Mouse (Mus musculus) limb, embryonic 14.5 days (tissue): ENCODE results near the gene Ddx43. TPM values are rescaled to one million over a fixed set of nuclear protein-coding genes. Genes with fewer than 3 reads are reported as not detected.
A peak's percentile ranks its signal among the peaks of the same experiment; 100 is the strongest.

Experiments used
- ATAC-seq: fragments of 200-750 bp; cut with Nextera tagmentation; 2 replicates; pipeline ENCODE4 v1.8.0; 2017; ENCODE audit warnings: low read depth, moderate number of reproducible peaks, moderate TSS enrichment; ENCODE audit not compliant: low FRiP score
- DNase-seq: peaks from one replicate; pipeline ENCODE4 v3.0.0-alpha.2; 2015; ENCODE audit warnings: low spot score
- H3K27ac ChIP-seq: fragments of 300-500 bp; sonication (generic); replicated peaks from 2 replicates; pipeline ENCODE4 v1.5.1; 2014; ENCODE audit warnings: low read depth, mild to moderate bottlenecking, low read length, moderate library complexity, mixed read lengths
- H3K27me3 ChIP-seq: fragments of 300-500 bp; sonication (generic); 2 replicates; pipeline ENCODE4 v1.6.1; 2014; ENCODE audit warnings: low read length, mixed read lengths; ENCODE audit not compliant: control insufficient read depth, insufficient read depth
- H3K36me3 ChIP-seq: fragments of 300-500 bp; sonication (generic); 2 replicates; pipeline ENCODE4 v1.6.1; 2014; ENCODE audit warnings: mild to moderate bottlenecking, low read length, moderate library complexity, mixed read lengths; ENCODE audit not compliant: control insufficient read depth, insufficient read depth
- H3K4me1 ChIP-seq: fragments of 300-500 bp; sonication (generic); 2 replicates; pipeline ENCODE4 v1.6.1; 2014; ENCODE audit warnings: antibody characterized with exemption, low read length, mixed read lengths; ENCODE audit not compliant: control insufficient read depth, insufficient read depth
- H3K4me2 ChIP-seq: fragments of 300-500 bp; sonication (generic); replicated peaks from 2 replicates; pipeline ENCODE4 v1.6.1; 2014; ENCODE audit warnings: low read depth, mild to moderate bottlenecking, low read length, moderate library complexity; ENCODE audit not compliant: severe bottlenecking
- H3K4me3 ChIP-seq: fragments of 300-500 bp; sonication (generic); replicated peaks from 2 replicates; pipeline ENCODE4 v1.5.1; 2014; ENCODE audit warnings: low read length
- H3K9ac ChIP-seq: fragments of 300-500 bp; sonication (generic); 2 replicates; pipeline ENCODE4 v1.6.1; 2014; ENCODE audit warnings: mild to moderate bottlenecking, low read depth, low read length, moderate library complexity; ENCODE audit not compliant: severe bottlenecking
- H3K9me3 ChIP-seq: fragments of 300-500 bp; sonication (generic); 2 replicates; pipeline ENCODE4 v1.6.1; 2016; ENCODE audit warnings: low read length; ENCODE audit not compliant: control insufficient read depth
- POLR2A ChIP-seq: fragments of 200-500 bp; IDR thresholded peaks from 2 replicates; pipeline ENCODE4 v1.8.0; 2012; ENCODE audit warnings: inconsistent platforms, mild to moderate bottlenecking, moderate library complexity, borderline replicate concordance; ENCODE audit not compliant: insufficient read depth, insufficient read length; ENCODE audit errors: extremely low read depth
- WGBS: fragments of 180-500 bp; shearing (Covaris S2); extraction: QIAGEN DNeasy Blood & Tissue Kit; methylation state at CpG from one replicate; pipeline ENCODE4 v1.1.7; 2014; 5-methylcytosine and 5-hydroxymethylcytosine counted together
- polyA plus RNA-seq, 2 experiments: library from polyadenylated mRNA; depleted of rRNA in 1 of 2; stranded (reverse) in 1 of 2; unstranded in 1 of 2; fragments of >200 nt; fragmentation: Nextera tagmentation in 1 of 2; extraction: Ambion mirVana in 1 of 2; gene quantifications; 2 replicates each; pipeline versions ENCODE4 v1.2.1 to v1.2.3; 2012 to 2014

Gene Ddx43
- polyA plus RNA-seq, 2 experiments, result 0.26 to 1.0 TPM

- Histone ChIP-seq H3K27me3 (no peaks in the 10 kb centered on the region), H3K4me1 (no peaks in the 10 kb centered on the region), H3K27ac (no peak overlapping the region), H3K4me3 (no peak overlapping the region), H3K9me3 (no peaks in the 10 kb centered on the region), H3K9ac (no peak overlapping the region), H3K4me2 (no peak overlapping the region), H3K36me3 (no peaks in the 10 kb centered on the region)
- ATAC-seq (no peak), DNase-seq (no peak)
- no peak for TF ChIP-seq POLR2A
- WGBS, result 45% methylated on average over 3 of the region's 3 CpGs
These were observed 9.7 kb upstream of the Ddx43 start for GRCm38 (mm10) chr9:78385893-78386292.

GRCm38 (mm10) chr9:78386947-78387346 lies 8.6 kb upstream of the Ddx43 start:
- H3K27ac ChIP-seq, result no peak overlapping the region
- no peak overlapping the region for H3K4me2 ChIP-seq
- WGBS, result 88% methylated on average over 7 of the region's 7 CpGs
- no peaks in the 10 kb centered on the region for H3K9me3 ChIP-seq
- no peak overlapping the region for H3K9ac ChIP-seq
- no peaks in the 10 kb centered on the region for H3K4me1 ChIP-seq
- no peaks in the 10 kb centered on the region for H3K36me3 ChIP-seq
- no peaks in the 10 kb centered on the region for H3K27me3 ChIP-seq
- DNase-seq (no peak), ATAC-seq (no peak)
- no peak overlapping the region for H3K4me3 ChIP-seq
- no peak for TF ChIP-seq POLR2A

- Histone ChIP-seq H3K36me3 (no peaks in the 10 kb centered on the region), H3K9me3 (no peaks in the 10 kb centered on the region), H3K4me1 (no peaks in the 10 kb centered on the region), H3K4me3 (no peak overlapping the region), H3K4me2 (no peak overlapping the region), H3K27ac (no peak overlapping the region), H3K27me3 (peaks cover 20% of the 10 kb centered on the region), H3K9ac (no peak overlapping the region)
- WGBS, result 47% methylated on average over 5 of the region's 5 CpGs
- DNase-seq (no peak), ATAC-seq (no peak)
- TF ChIP-seq POLR2A, result no peak
These were observed 5.6 kb upstream of the Ddx43 start for GRCm38 (mm10) chr9:78389981-78390380.

- peaks cover 50% of the 10 kb centered on the region for H3K27me3 ChIP-seq
- no peak overlapping the region for H3K4me3 ChIP-seq
- no peak overlapping the region for H3K27ac ChIP-seq
- 83% methylated on average over 10 of the region's 10 CpGs for WGBS
- no peak for ATAC-seq
- no peak overlapping the region for H3K4me2 ChIP-seq
- H3K9ac ChIP-seq, result no peak overlapping the region
- no peaks in the 10 kb centered on the region for H3K4me1 ChIP-seq
- no peaks in the 10 kb centered on the region for H3K9me3 ChIP-seq
- no peaks in the 10 kb centered on the region for H3K36me3 ChIP-seq
- no peak for TF ChIP-seq POLR2A
- no peak for DNase-seq
These were observed 1.8 kb upstream of the Ddx43 start for GRCm38 (mm10) chr9:78393741-78394140.

DNA sequence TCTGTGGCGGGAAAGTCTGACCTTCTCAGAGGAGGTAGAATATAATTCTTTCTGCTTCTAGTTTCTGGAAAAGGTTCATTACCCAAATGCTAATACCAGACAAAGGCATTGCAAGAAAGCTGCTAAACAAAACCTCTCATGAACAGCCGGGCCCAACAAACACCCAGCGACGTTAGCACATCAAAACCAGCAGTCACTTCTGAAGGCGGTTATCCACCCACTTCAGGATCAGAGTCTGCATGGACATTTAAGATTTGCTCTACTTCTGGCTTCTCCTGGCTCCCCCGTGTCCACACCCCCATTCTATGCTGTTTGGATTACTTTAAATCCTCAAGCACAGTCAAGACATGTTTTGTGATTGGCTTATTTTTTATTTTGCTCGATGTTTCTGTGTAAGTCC lies 975 bp upstream of the Ddx43 start:
- TF ChIP-seq POLR2A, result no peak
- no peak for ATAC-seq
- WGBS, result 56% methylated on average over 7 of the region's 7 CpGs
- H3K4me2 ChIP-seq, result no peak overlapping the region
- H3K27ac ChIP-seq, result no peak overlapping the region
- H3K36me3 ChIP-seq, result no peaks in the 10 kb centered on the region
- H3K9ac ChIP-seq, result no peak overlapping the region
- H3K27me3 ChIP-seq, result peaks cover 50% of the 10 kb centered on the region
- H3K4me1 ChIP-seq, result no peaks in the 10 kb centered on the region
- no peak for DNase-seq
- H3K9me3 ChIP-seq, result no peaks in the 10 kb centered on the region
- H3K4me3 ChIP-seq, result no peak overlapping the region

- Histone ChIP-seq H3K4me2 (peak overlapping the region; percentile 57), H3K4me1 (no peaks in the 10 kb centered on the region), H3K27me3 (peaks cover 50% of the 10 kb centered on the region), H3K27ac (no peak overlapping the region), H3K9ac (no peak overlapping the region), H3K9me3 (no peaks in the 10 kb centered on the region), H3K4me3 (peak overlapping the region; percentile 41), H3K36me3 (no peaks in the 10 kb centered on the region)
- ATAC-seq (no peak), DNase-seq (no peak)
- 34% methylated on average over 11 of the region's 11 CpGs for WGBS
- TF ChIP-seq POLR2A, result no peak
These were observed 340 bp upstream of the Ddx43 start for GRCm38 (mm10) chr9:78395244-78395629.
